Mouse (Mus musculus) kidney, adult 2 months (tissue): ENCODE results near the gene Phgr1.

Experiments used
- CTCF ChIP-seq: fragments of 200-500 bp; conservative IDR thresholded peaks from 2 replicates; pipeline ENCODE4 v1.5.1; 2011; ENCODE audit warnings: low read depth, mild to moderate bottlenecking, control low read depth, low read length, moderate library complexity, mixed read lengths; ENCODE audit not compliant: insufficient read depth, insufficient read length
- POLR2A ChIP-seq: fragments of 200-500 bp; IDR thresholded peaks from one replicate; pipeline ENCODE4 v1.6.1; 2011; ENCODE audit warnings: low read depth, low read length, control low read depth

DNA sequence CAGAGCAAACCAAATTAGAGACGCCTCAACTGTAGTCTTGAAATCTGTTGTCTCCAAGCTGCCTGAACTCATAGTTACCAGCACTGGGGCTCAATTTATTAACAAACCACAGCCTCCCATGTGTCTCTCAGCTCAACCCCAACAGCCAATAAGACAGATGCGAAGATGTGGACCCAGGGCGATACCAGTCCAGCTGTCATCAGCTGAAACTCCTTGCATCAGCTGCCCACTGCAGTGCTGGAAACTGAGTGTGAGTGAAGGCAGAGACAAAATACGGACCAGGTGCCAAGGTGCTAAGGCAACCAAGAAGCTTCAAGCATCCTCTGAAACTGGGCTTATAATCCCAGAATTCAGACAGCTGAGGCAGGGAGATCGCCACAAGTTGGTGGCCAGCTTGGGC is 40.6 kb upstream of the Phgr1 start:
- TF ChIP-seq POLR2A (no peak), CTCF (no peak)
